In genomic region chr1:89385111-89385510, GRCm38 (mm10) we compare ENCODE assay signal across 29 mouse cellular contexts.
DNase-seq lines count a peak whose midpoint lies in the region; ATAC-seq and TF ChIP-seq lines count a peak whose summit lies in the region.
"Had no signal": no experiment of that assay in that cellular context is flagged by ENCODE, and none has a peak within 500 bp of the region (broad histone marks: within the 10 kb centered on the region; RNA-seq: fewer than 3 reads in every experiment).

No protein-coding gene starts in this region.

- TF ChIP-seq CTCF in forebrain, postnatal 0 days (IDR thresholded peaks at IDR 0.05; ENCODE audit: low read depth): peak; percentile 29; the same call in 1 of the 2 replicates
- peak; percentile 63 for TF ChIP-seq CTCF in layer of hippocampus, adult 2 months (conservative IDR thresholded peaks at IDR 0.05)

- no peak overlapping the region for H3K27ac ChIP-seq in forebrain, postnatal 0 days (ENCODE audit: low read depth, low read length)
- H3K27ac ChIP-seq in forebrain, embryonic 15.5 days (replicated peaks): no peak overlapping the region
- no peak overlapping the region for H3K27ac ChIP-seq in layer of hippocampus, adult 2 months
- H3K27ac ChIP-seq: embryonic facial prominence, embryonic 13.5 days; forebrain, embryonic 13.5 days; heart, embryonic 13.5 days; hindbrain, embryonic 14.5 days; limb, embryonic 15.5 days; liver, embryonic 14.5 days; midbrain, embryonic 15.5 days; neural tube, embryonic 13.5 days had no signal

- H3K4me2 ChIP-seq in forebrain, postnatal 0 days (ENCODE audit: low read depth): no peak overlapping the region
- no peak overlapping the region for H3K4me2 ChIP-seq in forebrain, embryonic 15.5 days (replicated peaks)
- H3K4me2 ChIP-seq: embryonic facial prominence, embryonic 13.5 days; forebrain, embryonic 13.5 days; heart, embryonic 13.5 days; hindbrain, embryonic 14.5 days; limb, embryonic 15.5 days; midbrain, embryonic 15.5 days; neural tube, embryonic 13.5 days had no signal

- no peaks in the 10 kb centered on the region for H3K36me3 ChIP-seq in forebrain, postnatal 0 days (ENCODE audit: insufficient read depth)
- H3K36me3 ChIP-seq in forebrain, embryonic 15.5 days: no peaks in the 10 kb centered on the region
- H3K36me3 ChIP-seq: embryonic facial prominence, embryonic 13.5 days; heart, embryonic 13.5 days; limb, embryonic 15.5 days; midbrain, embryonic 15.5 days; neural tube, embryonic 13.5 days had no signal

- H3K4me3 ChIP-seq in forebrain, postnatal 0 days (ENCODE audit: low read depth, low read length): no peak overlapping the region
- no peak overlapping the region for H3K4me3 ChIP-seq in forebrain, embryonic 15.5 days
- no peak overlapping the region for H3K4me3 ChIP-seq in layer of hippocampus, adult 2 months
- H3K4me3 ChIP-seq: embryonic facial prominence, embryonic 13.5 days; erythroblast, embryonic 14.5 days; forebrain, embryonic 13.5 days; heart, embryonic 13.5 days; limb, embryonic 15.5 days; midbrain, embryonic 15.5 days; myocyte; neural tube, embryonic 13.5 days had no signal

- H3K4me1 ChIP-seq in forebrain, postnatal 0 days (ENCODE audit: insufficient read depth): no peaks in the 10 kb centered on the region
- no peaks in the 10 kb centered on the region for H3K4me1 ChIP-seq in forebrain, embryonic 15.5 days
- H3K4me1 ChIP-seq: embryonic facial prominence, embryonic 13.5 days; forebrain, embryonic 13.5 days; heart, embryonic 13.5 days; limb, embryonic 15.5 days; midbrain, embryonic 15.5 days; neural tube, embryonic 13.5 days had no signal

- no peaks in the 10 kb centered on the region for H3K9me3 ChIP-seq in forebrain, postnatal 0 days (ENCODE audit: low read length)
- no peaks in the 10 kb centered on the region for H3K9me3 ChIP-seq in forebrain, embryonic 15.5 days
- H3K9me3 ChIP-seq: embryonic facial prominence, embryonic 13.5 days; forebrain, embryonic 13.5 days; heart, embryonic 13.5 days; limb, embryonic 15.5 days; midbrain, embryonic 15.5 days; neural tube, embryonic 13.5 days had no signal

- no peaks in the 10 kb centered on the region for H3K27me3 ChIP-seq in forebrain, postnatal 0 days (ENCODE audit: insufficient read depth, low read length)
- no peaks in the 10 kb centered on the region for H3K27me3 ChIP-seq in forebrain, embryonic 15.5 days
- H3K27me3 ChIP-seq: embryonic facial prominence, embryonic 13.5 days; forebrain, embryonic 13.5 days; heart, embryonic 13.5 days; limb, embryonic 15.5 days; neural tube, embryonic 13.5 days had no signal

- no peak overlapping the region for H3K9ac ChIP-seq in forebrain, postnatal 0 days
- H3K9ac ChIP-seq in forebrain, embryonic 15.5 days (replicated peaks): no peak overlapping the region
- H3K9ac ChIP-seq: embryonic facial prominence, embryonic 13.5 days; forebrain, embryonic 13.5 days; heart, embryonic 13.5 days; hindbrain, embryonic 14.5 days; limb, embryonic 15.5 days; liver, embryonic 14.5 days; midbrain, embryonic 15.5 days; neural tube, embryonic 13.5 days had no signal

- ATAC-seq in forebrain, postnatal 0 days: no peak
- no peak for ATAC-seq in forebrain, embryonic 15.5 days (replicated peaks)
- ATAC-seq: forebrain, embryonic 13.5 days; midbrain, embryonic 15.5 days had no signal

- DNase-seq in forebrain, postnatal 0 days: no peak
- DNase-seq in layer of hippocampus, adult 2 months (ENCODE audit: low spot score in 2 of 2): peak in 1 of 2 experiments; percentile 3
- no peak for DNase-seq in layer of hippocampus, adult 9-11 months
- peak; percentile 7 for DNase-seq in adipocyte (ENCODE audit: low spot score)
- DNase-seq in lung, postnatal 14 days: peak; percentile 26
- DNase-seq in cerebellum, adult 8-10 months: no peak
- DNase-seq in kidney, postnatal 14 days: no peak
- DNase-seq: cerebellum, adult 11-12 months; cerebellum, postnatal 14 days; embryo, embryonic 11 days; gastrocnemius, postnatal 10 days; heart, adult 11 months; heart, postnatal 36 days; kidney, adult 9 months; layer of hippocampus, postnatal 36 days; retina, postnatal 1 day; right cerebral cortex, postnatal 25 days; spleen, adult 18-20 months had no signal

- WGBS in forebrain, postnatal 0 days: 69% methylated on average over 6 of the region's 6 CpGs
- 75% methylated on average over 6 of the region's 6 CpGs for WGBS in forebrain, embryonic 15.5 days

Comparison
In these comparisons a context has a peak if more than half of its experiments do, and no peak if none do; other contexts are left out.
1. DNase-seq: peak in adipocyte (single experiment) and lung, postnatal 14 days (single experiment); none in forebrain, postnatal 0 days (single experiment), layer of hippocampus, adult 9-11 months (single experiment), cerebellum, adult 8-10 months (single experiment) and kidney, postnatal 14 days (single experiment).